Mouse (Mus musculus) inflammation-experienced regulatory T-cells, adult 6 months (primary cell): ENCODE results near the gene Wnt3a. TPM values are rescaled to one million over a fixed set of nuclear protein-coding genes. Genes with fewer than 3 reads are reported as not detected.

Experiments used
- ATAC-seq: one replicate; pipeline ENCODE4 v1.8.0; 2017
- polyA plus RNA-seq, 3 experiments: library from polyadenylated mRNA; unstranded; fragments of 100-300 nt; shearing (Covaris generic); gene quantifications; one replicate each; pipeline ENCODE4 v1.2.1; 2017

The Wnt3a gene
- under 1 TPM in 1 of 3 experiments, not detected in 2; 0.24 TPM for polyA plus RNA-seq

- ATAC-seq = no peak
These were observed at the start of gene Wnt3a for GRCm38 (mm10) chr11:59290702-59291303. TSS of gene Wnt3a (minus strand) at chr11:59290752.

- no peak for ATAC-seq
These were observed 48.2 kb upstream of the Wnt3a start for GRCm38 (mm10) chr11:59338736-59339120.

GRCm38 (mm10) chr11:59337955-59338735 is 47.6 kb upstream of the Wnt3a start:
- ATAC-seq = no peak

- ATAC-seq = no peak
These were observed 45.8 kb upstream of the Wnt3a start for GRCm38 (mm10) chr11:59336381-59336780.

GRCm38 (mm10) chr11:59335942-59336341 is 45.4 kb upstream of the Wnt3a start:
- no peak for ATAC-seq

- ATAC-seq = no peak
These were observed 44.6 kb upstream of the Wnt3a start for GRCm38 (mm10) chr11:59335150-59335549.

- no peak for ATAC-seq
These were observed 42.4 kb upstream of the Wnt3a start for GRCm38 (mm10) chr11:59332938-59333337.

- no peak for ATAC-seq
These were observed 40.8 kb upstream of the Wnt3a start for GRCm38 (mm10) chr11:59331167-59331869.

GRCm38 (mm10) chr11:59330560-59330959 is 40.0 kb upstream of the Wnt3a start:
- no peak for ATAC-seq

- ATAC-seq = no peak
These were observed 39.1 kb upstream of the Wnt3a start for GRCm38 (mm10) chr11:59329616-59330015.

- ATAC-seq = no peak
These were observed 37.1 kb upstream of the Wnt3a start for GRCm38 (mm10) chr11:59327625-59328024.

- ATAC-seq = no peak
These were observed 34.2 kb upstream of the Wnt3a start for GRCm38 (mm10) chr11:59324777-59325176.

GRCm38 (mm10) chr11:59322988-59323387 is 32.4 kb upstream of the Wnt3a start:
- no peak for ATAC-seq

GRCm38 (mm10) chr11:59316517-59316916 is 26.0 kb upstream of the Wnt3a start:
- no peak for ATAC-seq

GRCm38 (mm10) chr11:59313944-59314343 is 23.4 kb upstream of the Wnt3a start:
- ATAC-seq = no peak

GRCm38 (mm10) chr11:59313029-59313811 is 22.7 kb upstream of the Wnt3a start:
- ATAC-seq = no peak

GRCm38 (mm10) chr11:59312501-59312900 is 21.9 kb upstream of the Wnt3a start:
- no peak for ATAC-seq

- ATAC-seq = no peak
These were observed 21.5 kb upstream of the Wnt3a start for GRCm38 (mm10) chr11:59312060-59312459.

- ATAC-seq = no peak
These were observed 19.4 kb upstream of the Wnt3a start for GRCm38 (mm10) chr11:59309976-59310375.

- ATAC-seq = no peak
These were observed 18.7 kb upstream of the Wnt3a start for GRCm38 (mm10) chr11:59309106-59309805.

- ATAC-seq = no peak
These were observed 18.1 kb upstream of the Wnt3a start for GRCm38 (mm10) chr11:59308625-59309024.

GRCm38 (mm10) chr11:59308164-59308542 is 17.6 kb upstream of the Wnt3a start:
- no peak for ATAC-seq
